Mouse (Mus musculus) CD4-positive, CD25-positive, alpha-beta regulatory T cell, adult 4 months (primary cell): ENCODE results near the gene Mcrs1. TPM values are rescaled to one million over a fixed set of nuclear protein-coding genes. Genes with fewer than 3 reads are reported as not detected.

ENCODE experiments used
- ATAC-seq: one replicate; pipeline ENCODE4 v1.8.0; 2017
- polyA plus RNA-seq, 2 experiments: library from polyadenylated mRNA; unstranded; fragments of 100-300 nt; shearing (Covaris generic); gene quantifications; one replicate each; pipeline ENCODE4 v1.2.1; 2017

The Mcrs1 gene
- polyA plus RNA-seq, 2 experiments from 2014 or later = 51.4 to 62.3 TPM

DNA sequence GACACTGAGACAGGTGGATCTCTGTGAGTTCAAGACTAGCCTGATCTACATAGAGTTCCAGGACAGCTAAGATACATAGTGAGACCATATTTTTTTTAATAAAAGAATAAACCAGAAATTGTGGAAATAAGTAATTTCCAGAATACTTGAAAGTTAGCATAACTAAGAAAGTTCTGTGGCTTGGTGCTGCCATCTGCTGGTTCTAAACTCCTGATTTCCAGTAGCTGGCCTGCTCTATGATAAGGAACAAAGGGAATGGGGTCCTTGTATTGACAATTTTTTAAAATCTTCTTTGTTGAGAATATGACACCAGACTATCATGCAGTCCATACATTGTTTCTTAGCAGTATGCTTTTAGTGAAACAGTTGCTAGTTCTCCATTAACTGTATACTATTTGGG, 53.0 kb downstream of the Mcrs1 start:
- ATAC-seq = no peak

- no peak for ATAC-seq
Observed at GRCm38 (mm10) chr15:99195043-99195442, 56.7 kb downstream of the Mcrs1 start.

GRCm38 (mm10) chr15:99194358-99194757, 57.4 kb downstream of the Mcrs1 start:
- no peak for ATAC-seq

Other genes with a start within 250 kb of the Mcrs1 start
- gene Tuba1c, start 222.1 kb downstream of the Mcrs1 start, polyA plus RNA-seq = 100 to 1,000 TPM in 1 of 2 experiments, 10 to 100 TPM in 1; 74.6 to 131 TPM
- gene Prph, start 196.8 kb downstream of the Mcrs1 start, polyA plus RNA-seq = not detected
- gene Troap, start 177.4 kb downstream of the Mcrs1 start, polyA plus RNA-seq = 1 to 10 TPM in 1 of 2 experiments, under 1 TPM in 1; 0.59 to 1.3 TPM
- not detected for gene C1ql4, start 164.1 kb downstream of the Mcrs1 start, polyA plus RNA-seq
- not detected for gene Dnajc22, start 158.8 kb downstream of the Mcrs1 start, polyA plus RNA-seq
- gene Spats2, start 126.0 kb downstream of the Mcrs1 start, polyA plus RNA-seq = under 1 TPM in 1 of 2 experiments, not detected in 1; 0.62 TPM
- 1 to 10 TPM in 1 of 2 experiments, under 1 TPM in 1; 0.22 to 1.3 TPM for gene Kcnh3, start 27.1 kb downstream of the Mcrs1 start, polyA plus RNA-seq
- 10 to 100 TPM in 1 of 2 experiments, 1 to 10 TPM in 1; 9.7 to 17.7 TPM for gene Prpf40b, start 43.1 kb upstream of the Mcrs1 start, polyA plus RNA-seq
- under 1 TPM; 0.16 to 0.18 TPM for gene Fam186b, start 43.9 kb upstream of the Mcrs1 start, polyA plus RNA-seq
- gene Fmnl3, start 118.5 kb upstream of the Mcrs1 start, polyA plus RNA-seq = 10 to 100 TPM in 1 of 2 experiments, 1 to 10 TPM in 1; 7.7 to 16.0 TPM
- gene Tmbim6, start 140.9 kb upstream of the Mcrs1 start, polyA plus RNA-seq = 1,000 to 10,000 TPM; 1,029 to 1,509 TPM
- 1 to 10 TPM; 1.2 to 2.3 TPM for gene Nckap5l, start 205.8 kb upstream of the Mcrs1 start, polyA plus RNA-seq
- 10 to 100 TPM; 27.9 to 41.0 TPM for gene Bcdin3d, start 222.8 kb upstream of the Mcrs1 start, polyA plus RNA-seq